Mouse (Mus musculus): Measurements from ENCODE around the gene Ttc6. TPM values are rescaled to one million over a fixed set of nuclear protein-coding genes. Genes with fewer than 3 reads are reported as not detected.
A peak's percentile ranks its signal among the peaks of the same experiment; 100 is the strongest.

Ttc6 gene
- polyA plus RNA-seq, 1 experiment from 2014 or later = 0.08 TPM

DNA sequence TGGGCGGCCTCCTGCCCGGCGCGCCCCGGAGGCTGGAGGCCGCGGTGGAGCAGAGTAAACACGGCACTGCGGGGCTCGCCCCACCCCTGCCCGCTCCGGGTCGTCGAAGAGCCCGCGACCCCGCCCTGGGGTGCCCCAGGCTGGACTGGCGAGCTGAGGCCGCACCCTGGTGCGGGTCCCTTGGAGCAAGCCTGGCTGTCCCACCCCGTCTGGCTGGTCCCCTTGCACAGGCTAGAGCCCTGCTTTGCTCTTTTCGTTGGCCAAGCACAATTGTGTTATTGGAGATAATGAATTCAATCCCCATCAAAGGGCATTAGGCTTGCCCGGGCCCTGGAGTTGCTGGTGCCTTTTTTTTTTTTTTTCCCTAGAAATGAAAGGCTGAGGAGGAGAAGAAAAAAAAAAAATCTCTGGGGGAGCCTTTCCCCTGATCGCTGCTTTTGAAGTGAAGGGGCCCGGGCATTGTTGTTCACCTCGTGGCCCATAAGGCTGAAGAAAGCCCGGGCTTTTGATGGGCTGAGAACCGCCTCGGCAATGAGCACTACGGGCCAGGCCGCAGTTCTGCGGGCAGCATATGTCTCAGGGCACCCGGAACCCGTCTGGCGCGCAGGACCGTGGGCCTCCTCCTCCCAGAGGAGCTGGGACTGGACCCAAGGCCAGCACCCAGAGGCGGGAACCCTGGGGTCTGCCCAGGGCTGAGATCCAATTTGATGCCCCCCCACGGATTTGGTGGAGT, 28.9 kb upstream of the Ttc6 start:
- Histone ChIP-seq H3K27ac (ENCODE audit: low read depth) (no peak overlapping the region), H3K9me3 (ENCODE audit: low read length) (no peaks in the 10 kb centered on the region), H3K9ac (replicated peaks) (no peak overlapping the region), H3K4me2 (ENCODE audit: low read depth, low read length) (peak overlapping the region; percentile 63), H3K27me3 (ENCODE audit: insufficient read depth, low read length) (peaks cover 60% of the 10 kb centered on the region), H3K4me3 (ENCODE audit: low read depth, low read length) (0 out of 2 replicates have a peak overlapping the region, but pooled peaks have one; percentile 22), H3K36me3 (replicated peaks; ENCODE audit: insufficient read depth, low read length) (no peaks in the 10 kb centered on the region), H3K4me1 (ENCODE audit: insufficient read depth) (0 out of 2 replicates have a peak, but pooled peaks cover 2% of the 10 kb centered on the region)
- WGBS (ENCODE audit: insufficient replicate concordance) = 4% methylated on average over 33 of the region's 39 CpGs
- no peak for DNase-seq
- ATAC-seq = peak; percentile 31; the same call in 1 of the 2 replicates
- TF ChIP-seq CTCF (IDR thresholded peaks at IDR 0.05; ENCODE audit: low read depth) = no peak
- TF ChIP-seq EP300 (IDR thresholded peaks at IDR 0.05; ENCODE audit: low read depth) = no peak

DNA sequence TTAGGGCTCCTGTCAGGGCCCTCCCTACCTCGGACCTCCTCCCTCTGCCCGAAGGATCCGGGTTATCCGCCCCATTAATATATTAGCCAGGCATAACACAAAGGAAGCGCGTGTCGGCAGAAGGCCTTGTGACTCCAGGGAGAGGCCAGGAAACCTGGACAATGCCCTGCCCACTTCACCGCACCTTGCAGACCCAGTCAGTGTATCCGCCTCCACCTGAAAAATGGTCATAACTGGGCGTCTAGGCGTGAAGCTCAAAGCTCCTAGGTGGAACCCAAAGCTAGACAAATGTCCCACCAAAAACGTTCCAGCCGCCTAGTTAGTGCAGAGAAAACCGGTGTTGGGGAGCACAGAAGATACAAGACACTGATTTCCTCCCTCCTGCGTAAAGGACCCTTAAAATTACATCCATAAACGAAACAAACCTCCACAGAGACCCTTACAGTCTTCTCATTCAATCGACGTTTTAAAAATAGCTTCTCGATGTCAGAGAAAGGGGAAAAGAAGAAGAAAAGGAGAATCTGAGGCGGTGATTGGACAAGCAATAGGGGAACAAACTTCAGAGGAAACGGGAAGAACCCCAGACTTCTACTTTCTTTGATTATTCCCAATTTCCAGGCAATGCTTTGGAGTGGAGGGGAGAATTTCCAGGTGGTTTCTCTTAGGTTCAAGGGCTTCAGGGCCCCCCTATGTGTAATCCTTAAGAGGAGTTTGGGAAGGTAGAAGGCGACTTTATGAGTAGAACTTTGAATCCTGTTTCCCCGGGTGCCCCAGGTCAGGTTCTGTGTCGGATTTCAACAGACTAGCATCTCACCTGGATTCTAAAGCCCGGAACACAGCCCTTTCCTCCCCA, 27.6 kb upstream of the Ttc6 start:
- no peak overlapping the region for H3K9ac ChIP-seq (replicated peaks)
- DNase-seq (no peak), ATAC-seq (no peak)
- no peak for TF ChIP-seq CTCF (IDR thresholded peaks at IDR 0.05; ENCODE audit: low read depth)
- no peak for TF ChIP-seq EP300 (IDR thresholded peaks at IDR 0.05; ENCODE audit: low read depth)
- WGBS (ENCODE audit: insufficient replicate concordance) = 7% methylated on average over 25 of the region's 25 CpGs
- H3K27ac ChIP-seq (ENCODE audit: low read depth) = no peak overlapping the region
- no peak overlapping the region for H3K4me3 ChIP-seq (ENCODE audit: low read depth, low read length)
- H3K9me3 ChIP-seq (ENCODE audit: low read length) = no peaks in the 10 kb centered on the region
- H3K36me3 ChIP-seq (replicated peaks; ENCODE audit: insufficient read depth, low read length) = no peaks in the 10 kb centered on the region
- H3K27me3 ChIP-seq (ENCODE audit: insufficient read depth, low read length) = peaks cover 68% of the 10 kb centered on the region
- H3K4me1 ChIP-seq (ENCODE audit: insufficient read depth) = peaks cover 5% of the 10 kb centered on the region
- peak overlapping the region; percentile 26; the same call in 1 of the 2 replicates for H3K4me2 ChIP-seq (ENCODE audit: low read depth, low read length)

DNA sequence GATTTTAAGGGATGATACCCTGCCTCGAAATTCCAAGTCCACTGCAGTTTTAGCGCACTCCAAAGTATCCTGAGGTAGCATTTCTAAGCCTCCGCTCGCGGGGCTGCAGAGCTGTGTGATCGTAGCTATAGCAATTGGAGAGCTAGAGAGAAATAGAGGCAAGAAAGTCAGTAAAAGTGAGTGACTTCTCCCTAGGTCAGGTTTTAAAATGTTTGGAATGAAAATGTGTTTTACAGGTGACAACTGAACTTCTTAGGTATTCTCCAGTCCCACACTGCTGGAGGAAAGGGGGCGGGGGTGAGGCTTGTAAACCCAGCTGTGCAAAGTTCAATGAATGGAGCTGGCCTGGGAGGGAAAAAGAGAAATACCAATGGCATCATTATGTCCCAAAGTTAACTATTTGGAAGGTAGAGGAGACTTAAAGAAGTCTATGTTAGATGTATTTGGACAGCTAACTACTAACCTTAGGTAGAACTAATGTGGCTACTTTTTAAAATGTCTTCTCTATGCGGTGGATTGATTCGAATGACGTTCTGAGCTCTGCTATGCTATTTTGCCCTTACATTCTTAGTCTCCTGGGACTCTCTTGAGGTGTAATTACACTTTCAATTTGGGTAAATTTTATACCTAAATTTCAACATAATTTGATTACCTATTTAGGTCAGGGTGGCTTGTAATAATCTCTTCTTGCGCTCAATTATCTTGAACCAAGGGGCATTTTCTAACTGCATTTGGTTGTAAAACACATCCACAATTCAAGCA, 26.8 kb upstream of the Ttc6 start:
- Histone ChIP-seq H3K4me1 (ENCODE audit: insufficient read depth) (peaks cover 5% of the 10 kb centered on the region), H3K4me3 (ENCODE audit: low read depth, low read length) (no peak overlapping the region), H3K27ac (ENCODE audit: low read depth) (no peak overlapping the region), H3K4me2 (ENCODE audit: low read depth, low read length) (peak overlapping the region; percentile 26; the same call in 1 of the 2 replicates), H3K27me3 (ENCODE audit: insufficient read depth, low read length) (peaks cover 76% of the 10 kb centered on the region), H3K36me3 (replicated peaks; ENCODE audit: insufficient read depth, low read length) (no peaks in the 10 kb centered on the region), H3K9me3 (ENCODE audit: low read length) (no peaks in the 10 kb centered on the region), H3K9ac (replicated peaks) (no peak overlapping the region)
- ATAC-seq = no peak
- WGBS (ENCODE audit: insufficient replicate concordance) = 7% methylated on average over 11 of the region's 11 CpGs
- TF ChIP-seq EP300 (IDR thresholded peaks at IDR 0.05; ENCODE audit: low read depth) (no peak), CTCF (IDR thresholded peaks at IDR 0.05; ENCODE audit: low read depth) (no peak)
- no peak for DNase-seq

DNA sequence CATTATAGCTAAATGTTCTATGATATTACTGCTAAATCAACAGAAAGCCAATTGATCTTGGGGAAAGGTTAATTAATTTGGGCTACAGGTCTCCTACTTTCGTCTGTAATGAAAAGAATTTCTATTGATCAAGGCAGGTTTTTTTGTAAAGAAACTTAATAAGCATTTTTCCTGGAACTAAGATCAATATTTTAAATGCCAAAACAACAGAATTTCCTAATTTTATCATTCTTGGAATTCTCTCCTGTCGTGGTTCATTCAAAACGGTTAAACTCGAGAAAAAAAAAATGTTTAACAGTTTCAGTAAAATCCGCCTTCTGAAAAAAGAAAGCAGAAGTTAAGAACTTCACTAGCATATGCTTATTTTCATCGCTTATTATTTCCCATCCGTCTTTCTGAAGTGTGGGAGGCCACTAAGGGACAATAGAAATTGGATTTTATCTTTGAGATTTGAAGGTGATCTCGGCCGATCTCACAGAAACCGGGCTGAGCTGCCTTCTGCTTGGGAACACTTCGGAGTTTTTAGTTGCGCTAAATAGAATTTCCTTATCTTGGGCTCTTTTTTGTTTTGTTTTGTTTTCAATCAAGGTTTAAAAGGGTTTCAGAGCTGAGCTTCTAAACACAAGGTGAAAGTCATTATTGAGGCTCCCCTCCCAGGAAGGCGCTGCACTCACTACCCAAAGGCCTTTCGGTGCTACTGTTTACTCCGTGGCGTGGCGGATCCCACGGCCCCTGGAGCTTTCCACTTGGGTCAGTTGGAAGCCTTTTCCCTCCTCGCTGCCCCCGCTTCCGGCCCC, 25.9 kb upstream of the Ttc6 start:
- H3K4me2 ChIP-seq (ENCODE audit: low read depth, low read length) = peak overlapping the region; percentile 70
- H3K4me3 ChIP-seq (ENCODE audit: low read depth, low read length) = peak overlapping the region; percentile 46
- WGBS (ENCODE audit: insufficient replicate concordance) = 2% methylated on average over 21 of the region's 21 CpGs
- ATAC-seq (no peak), DNase-seq (no peak)
- H3K9ac ChIP-seq (replicated peaks) = peak overlapping the region; percentile 59
- TF ChIP-seq CTCF (IDR thresholded peaks at IDR 0.05; ENCODE audit: low read depth) (no peak), EP300 (IDR thresholded peaks at IDR 0.05; ENCODE audit: low read depth) (no peak)
- H3K27me3 ChIP-seq (ENCODE audit: insufficient read depth, low read length) = peaks cover 79% of the 10 kb centered on the region
- no peaks in the 10 kb centered on the region for H3K9me3 ChIP-seq (ENCODE audit: low read length)
- H3K4me1 ChIP-seq (ENCODE audit: insufficient read depth) = peaks cover 5% of the 10 kb centered on the region
- no peaks in the 10 kb centered on the region for H3K36me3 ChIP-seq (replicated peaks; ENCODE audit: insufficient read depth, low read length)
- peak overlapping the region; percentile 91 for H3K27ac ChIP-seq (ENCODE audit: low read depth)

Data from liver, postnatal 0 days (tissue).